Mouse (Mus musculus): ENCODE measurements around the gene Cap1. TPM values are rescaled to one million over a fixed set of nuclear protein-coding genes. Genes with fewer than 3 reads are reported as not detected.
A peak's percentile ranks its signal among the peaks of the same experiment; 100 is the strongest.

Cap1 gene
- total RNA-seq (2021) = 10 to 100 TPM; 50.6 to 56.1 TPM

GRCm38 (mm10) chr4:122885768-122886578, at the start of gene Cap1:
Gene Cap1, minus strand, starts transcription at chr4:122886056.
- DNase-seq = peak; percentile 95 to 96
- intact Hi-C loops (cut with DNase I) = loop anchor here (1.0 kb wide), 1 partner anchor 50 kb away; the partner anchor contains the start of gene Ppt1

DNA sequence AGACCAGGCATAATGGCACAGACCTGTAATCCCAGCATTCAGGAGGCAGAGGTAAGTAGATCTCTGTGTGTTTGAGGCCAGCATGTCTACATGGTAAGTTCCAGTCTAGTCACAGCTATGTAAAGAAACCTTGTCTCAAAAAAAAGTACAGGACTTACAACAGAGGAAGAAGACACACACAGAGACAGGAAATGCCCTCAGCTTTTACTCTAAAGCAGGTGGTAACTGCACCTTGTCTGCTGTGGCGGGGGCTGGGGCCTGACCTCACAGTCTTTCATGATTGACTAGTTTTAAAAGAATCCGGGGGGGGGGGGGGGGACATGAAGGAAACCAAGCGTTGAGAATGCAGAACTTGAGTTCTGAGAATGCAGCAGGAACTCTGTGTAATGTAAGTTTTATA, 48.0 kb upstream of the Cap1 start:
- intact Hi-C loops (cut with DNase I) = no loop called here
- no peak for DNase-seq

DNA sequence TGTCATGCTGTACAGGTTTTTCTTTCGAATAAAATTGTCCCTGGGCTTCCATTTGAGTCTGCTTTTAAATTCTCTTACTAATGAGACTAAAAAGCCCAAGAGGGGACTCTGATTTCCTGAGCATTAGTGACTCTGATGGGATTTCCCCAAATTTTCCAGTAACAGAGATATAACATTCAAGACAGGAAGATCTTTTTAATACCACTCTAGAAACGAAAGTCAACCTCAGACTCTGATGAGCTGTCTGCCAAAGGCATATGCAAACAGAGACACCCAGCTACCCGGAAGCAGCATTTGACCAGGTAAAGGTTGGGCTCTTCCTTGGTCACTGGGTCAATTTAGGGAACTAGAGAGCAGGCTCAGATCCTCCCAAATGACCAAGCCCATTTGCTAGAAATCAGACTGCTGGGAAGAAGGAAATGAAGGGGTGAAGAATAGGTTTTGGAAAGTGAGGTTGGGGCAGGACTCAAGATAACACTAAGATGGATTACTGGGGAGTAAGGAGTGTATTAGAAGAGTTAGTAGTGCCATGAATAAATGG, 47.3 kb upstream of the Cap1 start:
- no peak for DNase-seq
- intact Hi-C loops (cut with DNase I) = no loop called here

GRCm38 (mm10) chr4:122932239-122932978, 46.6 kb upstream of the Cap1 start:
- no peak for DNase-seq
- intact Hi-C loops (cut with DNase I) = no loop called here

- no peak for DNase-seq
- intact Hi-C loops (cut with DNase I) = no loop called here
Observed at GRCm38 (mm10) chr4:122930939-122931590, 45.2 kb upstream of the Cap1 start.

DNA sequence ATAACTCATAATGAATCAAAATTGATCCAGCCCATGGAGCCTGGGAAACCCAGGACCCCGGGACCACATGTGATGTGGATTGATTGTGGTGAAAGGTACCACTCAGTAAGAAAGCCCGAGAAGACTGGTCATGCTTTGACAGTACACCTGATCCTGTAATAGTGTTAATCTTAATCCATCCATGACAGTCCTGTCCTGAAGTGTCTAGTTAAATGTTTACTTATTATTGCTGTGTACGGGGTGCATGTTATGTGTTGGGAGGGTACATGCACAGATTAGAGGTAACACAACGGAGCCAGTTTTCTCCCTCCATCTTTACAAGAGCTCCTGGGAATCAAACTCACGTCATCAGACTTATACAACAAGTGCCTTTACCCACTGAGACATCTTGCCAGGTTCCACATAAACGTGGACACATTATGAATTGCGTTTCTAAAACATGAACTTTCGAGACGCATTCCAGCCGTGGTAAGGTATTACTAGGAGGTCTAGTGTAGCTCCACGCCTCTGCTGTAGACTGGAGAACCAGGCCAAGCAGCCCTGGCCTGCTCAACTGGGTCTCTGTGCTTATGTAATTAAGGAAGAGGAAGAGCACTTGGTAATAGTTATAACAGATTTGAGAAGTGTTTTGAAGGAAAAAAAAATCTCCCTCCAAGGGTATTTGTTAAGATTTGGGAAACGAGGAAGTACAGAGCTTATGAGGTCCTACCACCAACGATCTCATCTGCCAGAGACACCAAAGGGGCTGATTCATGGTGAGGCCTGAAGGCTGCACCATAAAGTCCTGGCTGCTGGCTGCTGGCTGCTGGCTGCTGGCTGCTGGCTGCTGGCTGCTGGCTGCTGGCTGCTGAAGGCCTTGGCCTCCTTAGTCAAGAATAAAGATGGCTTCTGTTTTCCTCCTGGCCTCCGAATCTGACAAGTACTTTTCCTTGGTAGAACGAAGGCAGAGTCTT, 37.8 kb upstream of the Cap1 start:
- intact Hi-C loops (cut with DNase I) = no loop called here
- DNase-seq = peak; percentile 14 to 24

DNA sequence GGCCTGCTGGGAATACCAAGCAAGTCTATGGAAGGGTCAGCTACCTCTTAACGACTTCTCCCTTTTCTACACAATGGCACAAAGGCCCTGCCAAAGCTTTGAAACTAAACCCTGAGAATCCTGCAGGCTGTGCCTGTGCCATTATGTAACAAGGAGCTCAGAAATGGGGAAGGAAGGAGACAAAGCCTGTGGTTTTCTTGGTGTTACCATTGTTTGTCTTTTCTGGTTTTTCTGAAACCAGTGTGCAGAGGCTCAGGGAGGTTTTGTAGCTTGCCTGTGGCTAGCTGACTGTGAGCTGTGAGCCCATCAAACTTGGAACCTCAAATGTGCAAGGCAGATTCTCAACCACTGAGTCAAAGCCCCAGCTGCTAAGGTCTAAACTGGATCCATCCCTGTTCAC, 37.0 kb upstream of the Cap1 start:
- intact Hi-C loops (cut with DNase I) = no loop called here
- no peak for DNase-seq

GRCm38 (mm10) chr4:122915985-122916384, 30.1 kb upstream of the Cap1 start:
- intact Hi-C loops (cut with DNase I) = no loop called here
- no peak for DNase-seq

DNA sequence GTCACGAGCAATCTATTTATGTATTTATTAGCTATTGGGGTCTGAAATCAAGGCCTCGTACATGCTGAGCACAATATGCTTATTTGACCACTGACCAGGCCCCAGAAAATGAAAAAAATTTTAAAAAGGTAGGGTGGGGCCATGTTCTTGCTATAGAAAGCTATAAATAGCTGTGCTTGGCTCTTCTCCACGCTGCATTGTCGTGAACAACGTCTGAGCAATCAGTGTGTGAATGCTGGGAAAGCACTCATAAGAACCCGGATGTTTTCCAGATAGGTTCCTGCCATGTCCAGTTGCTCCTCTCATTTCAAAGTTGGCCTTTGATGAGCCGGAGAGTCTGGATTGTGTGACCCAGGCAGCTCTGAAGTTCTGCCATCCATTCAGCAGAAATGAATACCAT, 28.3 kb upstream of the Cap1 start:
- DNase-seq = no peak
- intact Hi-C loops (cut with DNase I) = loop anchor here (5.0 kb wide), 1 partner anchor 168 kb away; no protein-coding TSS in a partner anchor

DNA sequence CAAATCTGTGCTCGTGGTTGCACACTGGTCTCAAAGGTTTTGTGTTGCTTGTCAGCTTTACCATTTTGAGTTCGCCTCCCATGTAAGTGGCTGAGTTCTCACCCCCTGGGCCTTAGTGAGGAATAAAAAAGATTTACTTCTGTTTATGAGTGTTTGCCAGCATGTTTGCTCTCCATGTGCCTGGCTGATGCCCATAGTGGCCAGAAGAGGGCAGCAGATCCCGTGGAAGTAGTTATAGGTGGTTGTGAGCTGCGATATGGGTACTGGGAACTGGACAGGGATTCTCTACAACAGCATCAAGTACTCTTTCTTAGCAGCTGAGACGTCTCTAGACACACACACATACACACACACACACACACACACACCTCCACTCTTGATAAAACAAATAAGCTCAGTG, 26.8 kb upstream of the Cap1 start:
- DNase-seq = no peak
- intact Hi-C loops (cut with DNase I) = loop anchor here (5.0 kb wide), 1 partner anchor 170 kb away; no protein-coding TSS in a partner anchor

- DNase-seq = no peak
- intact Hi-C loops (cut with DNase I) = loop anchor here (2.0 to 5.0 kb wide), 2 partner anchors 74 to 172 kb away; no protein-coding TSS in a partner anchor
Observed at GRCm38 (mm10) chr4:122910577-122910976, 24.7 kb upstream of the Cap1 start.

DNA sequence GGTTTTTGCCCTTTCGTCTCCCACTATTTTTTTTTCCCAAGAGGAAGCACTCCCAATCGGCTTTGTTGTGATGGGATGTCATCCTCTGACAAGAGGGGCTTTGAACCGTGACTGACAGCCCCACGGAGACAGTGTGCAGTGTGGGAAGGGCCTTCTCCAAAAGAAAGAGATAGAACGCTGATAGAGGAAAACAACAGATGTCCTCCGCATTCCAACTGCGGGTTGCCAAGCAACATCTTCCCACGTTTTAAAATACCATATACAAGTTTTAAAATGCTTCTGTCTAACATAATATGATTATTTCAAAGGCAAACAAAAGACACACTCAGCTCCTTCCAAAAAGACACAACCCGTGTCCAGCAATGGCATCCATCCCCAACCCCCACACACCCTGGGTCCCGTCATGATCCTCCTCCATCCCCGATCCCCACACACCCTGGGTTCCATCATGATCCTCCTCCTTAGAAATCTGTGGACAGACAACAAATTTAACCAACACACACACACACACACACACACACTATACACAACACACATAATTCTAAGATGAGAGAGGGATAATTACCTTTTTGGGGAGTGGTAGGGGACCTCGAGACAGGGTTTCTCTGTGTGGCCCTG, 23.8 kb upstream of the Cap1 start:
- intact Hi-C loops (cut with DNase I) = loop anchor here (2.0 to 5.0 kb wide), 2 partner anchors 75 to 173 kb away; no protein-coding TSS in a partner anchor
- DNase-seq = no peak

DNA sequence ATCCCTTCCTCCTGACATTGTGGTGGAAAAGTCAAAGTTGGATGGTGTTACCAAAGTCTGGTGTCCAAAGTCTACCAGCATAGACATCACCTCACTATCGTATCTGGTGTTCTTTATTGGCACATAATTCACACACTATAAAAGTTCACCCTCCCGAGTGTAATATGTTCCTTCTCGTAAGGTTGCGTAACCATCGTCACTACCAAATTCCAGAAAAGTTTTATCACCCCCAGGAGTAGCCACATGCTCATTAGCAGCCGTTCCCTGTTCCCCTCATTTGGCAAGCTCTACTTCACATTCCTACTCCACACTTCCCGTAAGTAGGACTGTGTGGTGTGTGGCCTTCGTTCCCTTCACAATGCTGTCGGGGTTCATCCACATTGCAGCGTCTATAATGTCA, 19.5 kb upstream of the Cap1 start:
- no peak for DNase-seq
- intact Hi-C loops (cut with DNase I) = no loop called here

GRCm38 (mm10) chr4:122903709-122904108, 17.9 kb upstream of the Cap1 start:
- no peak for DNase-seq
- intact Hi-C loops (cut with DNase I) = loop anchor here (5.0 kb wide), 1 partner anchor 96 kb away; no protein-coding TSS in a partner anchor

DNA sequence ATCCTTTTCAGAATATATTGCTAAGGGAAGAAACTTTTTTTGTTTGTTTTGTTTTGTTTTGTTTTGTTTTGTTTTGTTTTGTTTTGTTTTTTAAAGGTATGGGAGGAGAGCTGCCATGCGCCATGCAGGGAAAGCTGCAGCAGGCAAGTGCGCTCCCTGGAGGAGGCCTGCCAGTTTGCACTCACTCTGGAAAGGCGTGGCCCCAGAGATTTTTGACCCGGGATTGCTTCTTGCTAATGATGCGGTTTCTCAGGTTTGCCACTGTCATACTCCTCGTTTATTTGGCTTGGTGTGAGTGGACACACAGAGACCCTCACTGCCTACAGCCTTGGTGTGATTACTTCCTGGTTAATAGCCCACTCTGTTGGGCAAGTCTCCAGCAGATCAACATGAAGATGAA, 16.3 kb upstream of the Cap1 start:
- peak in 1 of 2 experiments; percentile 30 for DNase-seq
- intact Hi-C loops (cut with DNase I) = loop anchor here (5.0 kb wide), 1 partner anchor 95 kb away; no protein-coding TSS in a partner anchor

- intact Hi-C loops (cut with DNase I) = loop anchor here (1.0 to 5.0 kb wide), 2 partner anchors 86 to 184 kb away; no protein-coding TSS in a partner anchor
- DNase-seq = peak; percentile 43 to 69
Observed at GRCm38 (mm10) chr4:122898313-122898712, 12.5 kb upstream of the Cap1 start.

- intact Hi-C loops (cut with DNase I) = loop anchor here (1.0 to 5.0 kb wide), 2 partner anchors 87 to 185 kb away; no protein-coding TSS in a partner anchor
- DNase-seq = no peak
Observed at GRCm38 (mm10) chr4:122897750-122898149, 11.9 kb upstream of the Cap1 start.

DNA sequence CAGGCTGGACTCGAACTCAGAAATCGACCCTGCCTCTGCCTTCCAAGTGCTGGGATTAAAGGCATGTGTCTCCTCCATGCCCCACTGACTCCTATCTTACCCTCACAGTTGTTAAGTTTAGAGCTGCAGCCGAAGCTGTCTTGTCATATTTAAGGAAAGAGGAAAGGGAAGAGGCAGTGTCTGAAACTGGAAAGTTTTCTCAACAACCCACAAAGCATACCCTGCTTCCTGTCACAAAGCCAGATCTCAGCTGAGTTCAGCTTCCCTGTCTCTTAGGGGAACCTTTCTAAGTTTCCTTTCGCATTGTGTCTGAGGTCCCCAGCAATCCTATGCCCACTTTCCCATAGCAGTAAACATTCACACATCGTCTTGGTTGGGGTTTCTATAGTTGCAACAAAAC, 6.3 kb upstream of the Cap1 start:
- intact Hi-C loops (cut with DNase I) = no loop called here
- no peak for DNase-seq

- intact Hi-C loops (cut with DNase I) = no loop called here
- DNase-seq = no peak
Observed at GRCm38 (mm10) chr4:122891597-122891996, 5.7 kb upstream of the Cap1 start.

Data from heart, postnatal 36 days (tissue).